Mouse (Mus musculus) adrenal gland, adult 18-20 months (tissue): ENCODE results near the gene Sf3b2. TPM values are rescaled to one million over a fixed set of nuclear protein-coding genes. Genes with fewer than 3 reads are reported as not detected.

Experiments
- DNase-seq, 2 experiments: peaks; one replicate each; pipeline ENCODE4 v3.0.0; 2021 to 2022; ENCODE audit warnings: low spot score in 2 of 2
- long read RNA-seq, 2 experiments: library from polyadenylated mRNA; stranded (forward); transcript quantifications; one replicate each; pipeline ENCODE4 v2.0.0; 2021
- total RNA-seq, 2 experiments: library from RNA; stranded (reverse); gene quantifications; 1 replicate in 1 of 2; 2 replicates in 1 of 2; pipeline ENCODE4 v1.2.3; 2021

The Sf3b2 gene
- 100 to 1,000 TPM; 139 to 173 TPM for total RNA-seq
- long read RNA-seq, experiment 1, transcript Sf3b2-201 (21 exons, 3,222 nt), result major isoform, 183 of 206 reads
- long read RNA-seq, experiment 1, partial matches to known transcripts, result 7 of 206 reads
- long read RNA-seq, experiment 1, other reads (novel, unspliced or antisense), result 16 of 206 reads
- long read RNA-seq, experiment 2, transcript Sf3b2-201 (21 exons, 3,222 nt), result major isoform, 170 of 299 reads
- long read RNA-seq, experiment 2, partial matches to known transcripts, result 100 of 299 reads
- long read RNA-seq, experiment 2, other reads (novel, unspliced or antisense), result 22 of 299 reads

DNA sequence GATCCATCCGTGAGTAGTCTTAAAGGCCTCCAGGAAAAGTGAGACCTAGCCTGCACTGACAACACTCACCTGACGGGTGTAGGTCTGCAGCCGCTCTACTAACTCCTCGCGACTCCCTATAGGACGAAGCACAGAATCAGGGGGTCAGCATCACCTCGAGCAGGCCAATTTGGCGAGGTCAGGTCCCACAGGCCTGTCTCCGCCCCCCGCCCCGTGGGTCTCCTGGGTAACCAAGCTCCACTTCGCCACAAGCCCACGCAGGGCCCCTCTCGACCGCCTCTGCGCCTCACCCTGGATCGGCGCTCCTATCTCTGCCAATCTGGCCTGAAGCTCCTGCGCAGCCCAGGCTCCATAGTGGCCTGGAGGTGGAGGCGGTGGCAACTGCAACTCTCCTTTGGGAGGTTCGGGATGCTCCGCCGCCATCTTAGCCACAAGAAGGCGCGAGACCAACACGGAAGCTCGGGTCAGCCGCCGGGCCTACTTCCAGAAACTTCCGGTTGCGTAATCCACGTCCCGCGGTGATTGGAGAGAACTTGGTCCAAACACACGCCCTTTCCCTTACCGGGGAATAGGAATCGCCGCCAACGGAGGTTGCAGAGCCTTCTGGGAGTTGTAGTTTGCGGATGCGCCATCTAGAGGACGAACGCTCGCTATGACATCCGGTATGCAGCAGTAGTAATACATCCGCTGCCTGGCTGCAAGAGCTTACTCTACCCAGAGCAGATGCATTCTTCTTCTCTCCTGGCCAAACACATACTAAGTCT lies at the start of gene Sf3b2:
Gene Sf3b2, minus strand, starts transcription at position 484 of the 764 bp plus-strand sequence.
- peak; percentile 93 to 94 for DNase-seq

DNA sequence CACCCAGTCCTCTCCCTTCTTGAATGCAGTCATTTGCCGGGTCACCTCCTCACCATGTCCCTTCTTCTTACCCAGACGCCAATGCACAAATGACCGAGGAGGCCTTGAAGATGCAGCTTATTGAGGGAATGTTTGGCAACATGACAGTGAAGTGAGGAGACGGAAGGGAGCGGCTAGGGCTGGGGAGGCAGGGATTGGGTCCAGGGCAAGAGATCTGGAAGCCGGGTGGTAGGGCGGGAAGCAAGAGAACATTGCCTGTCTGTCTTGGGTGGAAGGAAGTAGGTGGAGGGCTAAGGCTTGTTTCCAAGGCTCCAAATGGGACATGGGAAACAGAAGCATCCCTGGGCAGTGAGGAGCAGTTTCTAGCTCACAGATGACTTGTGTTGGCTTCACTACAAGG lies 46.1 kb upstream of the Sf3b2 start:
- DNase-seq, result no peak

DNA sequence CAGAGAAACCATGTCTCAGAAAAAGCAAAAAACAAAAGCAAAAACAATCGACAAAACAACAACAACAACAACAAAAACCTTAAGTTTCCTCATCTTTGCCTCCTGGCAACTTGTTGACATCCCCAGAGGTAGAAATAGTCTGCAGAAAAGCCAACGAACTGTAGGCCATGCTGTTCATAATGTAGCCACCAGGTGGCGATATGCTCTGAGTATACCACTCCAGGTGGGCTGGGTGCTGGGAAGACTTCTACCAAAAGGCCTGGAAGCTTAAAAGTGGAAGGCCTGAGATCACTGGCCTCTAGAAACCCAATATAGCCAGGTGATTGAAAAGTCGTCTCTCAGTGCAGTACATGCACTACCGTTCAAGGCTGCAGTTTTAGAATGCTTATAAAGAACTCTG lies 42.7 kb upstream of the Sf3b2 start:
- peak; percentile 75 to 80 for DNase-seq

DNA sequence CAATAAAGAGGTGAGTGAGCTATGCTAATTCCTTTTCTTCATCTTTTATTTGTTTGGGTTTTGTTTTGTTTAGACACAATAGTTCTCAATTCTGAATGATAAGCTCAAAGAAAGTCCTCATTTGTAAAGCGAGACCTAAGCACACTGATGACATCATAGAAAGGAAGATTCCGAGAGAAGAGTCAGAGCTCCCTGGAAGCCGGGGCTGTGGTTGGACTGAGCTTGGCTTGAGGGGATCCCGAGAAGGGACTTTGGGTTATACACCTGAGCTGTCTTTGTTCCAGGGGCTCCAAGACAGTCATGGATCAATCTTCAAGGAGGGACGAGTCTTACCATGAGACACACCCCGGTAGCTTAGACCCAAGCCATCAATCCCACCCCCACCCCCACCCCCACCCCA lies 40.2 kb upstream of the Sf3b2 start, which contains the start of gene Catsper1:
Gene Catsper1, plus strand, starts transcription at position 301 of the 400 bp plus-strand sequence.
- DNase-seq, result no peak

DNA sequence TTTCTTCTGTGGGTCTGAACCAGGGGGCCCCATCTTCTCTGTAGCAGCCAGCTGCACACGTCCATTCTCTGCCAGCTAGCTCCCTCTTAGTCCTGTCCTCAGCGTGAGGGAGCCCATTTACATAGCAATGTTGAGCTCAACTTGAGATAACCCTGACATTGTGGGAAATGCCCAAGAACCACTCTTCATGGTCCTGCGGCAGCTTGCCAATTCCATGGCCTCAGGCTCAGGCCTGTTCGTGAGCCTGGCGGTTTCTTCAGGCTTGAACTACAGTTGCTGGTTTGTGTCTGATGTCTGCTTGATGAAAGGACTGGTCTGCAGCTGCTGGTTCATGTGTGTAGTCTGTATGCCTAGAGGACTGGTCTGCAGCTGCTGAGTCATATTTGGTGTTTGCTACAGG lies 39.5 kb upstream of the Sf3b2 start:
- no peak for DNase-seq

DNA sequence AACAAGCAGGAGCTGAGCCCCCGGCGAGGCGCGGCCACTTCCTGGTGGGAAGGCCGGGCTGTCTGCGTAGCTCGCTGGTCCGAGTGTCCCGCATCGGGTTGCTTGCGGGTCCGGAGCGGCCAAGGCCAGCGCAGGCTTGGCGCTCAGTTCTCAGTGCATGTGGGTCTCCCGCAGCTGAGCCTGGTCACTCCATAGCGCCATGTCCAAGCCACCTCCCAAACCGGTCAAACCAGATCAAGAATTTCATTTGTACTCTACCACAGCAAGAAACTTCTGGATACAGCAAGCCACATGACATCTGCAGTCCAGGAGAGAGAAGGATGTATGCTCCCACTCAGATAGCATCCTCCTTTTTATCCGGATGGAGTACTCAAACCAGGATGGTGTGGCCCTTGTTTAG lies 32.7 kb upstream of the Sf3b2 start:
- DNase-seq, result no peak

DNA sequence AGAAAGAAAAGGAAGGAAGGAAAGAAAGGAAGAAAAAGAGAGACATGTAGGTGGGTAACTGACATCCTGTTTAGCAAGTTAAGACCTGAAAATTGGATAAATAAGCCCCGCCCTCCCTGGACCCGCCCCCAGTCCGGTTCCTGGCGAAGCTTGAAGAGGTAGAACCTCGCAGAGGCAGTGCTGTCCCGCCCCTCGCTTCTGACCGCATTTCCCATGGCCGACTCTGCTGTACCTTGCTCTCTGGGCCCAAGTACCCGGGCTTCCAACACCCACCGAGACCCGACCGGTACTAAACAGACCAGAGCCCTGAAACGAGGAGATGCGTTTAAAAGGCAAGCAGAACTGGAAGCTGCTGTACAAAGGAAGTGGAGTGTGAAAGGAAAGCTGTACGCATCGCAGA lies 28.5 kb upstream of the Sf3b2 start:
- no peak for DNase-seq

DNA sequence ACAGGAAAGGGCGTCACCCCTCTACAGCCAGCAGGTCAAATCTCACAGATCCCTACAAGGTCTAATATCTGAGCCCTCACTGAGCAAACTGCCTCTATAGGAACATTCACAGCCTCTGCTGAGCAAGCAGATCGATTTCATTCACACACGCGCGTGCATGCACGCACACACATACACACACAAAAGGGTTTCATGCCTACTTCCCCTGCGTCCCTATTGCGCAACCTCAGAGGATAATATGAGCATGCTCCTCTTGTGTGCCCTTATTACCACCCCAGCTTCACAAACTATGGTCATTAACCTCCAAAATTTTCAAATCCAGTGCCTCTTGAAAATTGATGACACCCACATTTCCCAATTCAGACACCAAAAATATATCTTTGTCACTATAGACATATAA lies 17.9 kb upstream of the Sf3b2 start:
- no peak for DNase-seq

DNA sequence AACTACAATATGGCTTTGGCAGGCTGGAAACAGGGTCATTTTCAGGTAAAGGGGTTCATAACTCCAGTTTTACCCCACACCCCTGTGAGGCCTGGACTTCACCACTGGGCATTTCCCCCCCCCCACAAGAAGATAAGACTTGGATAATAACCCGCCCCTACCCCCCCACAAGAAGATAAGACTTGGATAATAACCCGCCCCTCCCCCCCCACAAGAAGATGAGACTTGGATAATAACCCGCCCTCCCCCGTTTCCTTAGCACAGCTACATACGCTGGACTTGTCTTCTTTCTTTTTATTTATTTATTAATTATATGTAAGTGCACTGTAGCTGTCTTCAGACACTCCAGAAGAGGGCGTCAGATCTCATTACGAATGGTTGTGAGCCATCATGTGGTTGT lies 13.8 kb upstream of the Sf3b2 start:
- no peak for DNase-seq

DNA sequence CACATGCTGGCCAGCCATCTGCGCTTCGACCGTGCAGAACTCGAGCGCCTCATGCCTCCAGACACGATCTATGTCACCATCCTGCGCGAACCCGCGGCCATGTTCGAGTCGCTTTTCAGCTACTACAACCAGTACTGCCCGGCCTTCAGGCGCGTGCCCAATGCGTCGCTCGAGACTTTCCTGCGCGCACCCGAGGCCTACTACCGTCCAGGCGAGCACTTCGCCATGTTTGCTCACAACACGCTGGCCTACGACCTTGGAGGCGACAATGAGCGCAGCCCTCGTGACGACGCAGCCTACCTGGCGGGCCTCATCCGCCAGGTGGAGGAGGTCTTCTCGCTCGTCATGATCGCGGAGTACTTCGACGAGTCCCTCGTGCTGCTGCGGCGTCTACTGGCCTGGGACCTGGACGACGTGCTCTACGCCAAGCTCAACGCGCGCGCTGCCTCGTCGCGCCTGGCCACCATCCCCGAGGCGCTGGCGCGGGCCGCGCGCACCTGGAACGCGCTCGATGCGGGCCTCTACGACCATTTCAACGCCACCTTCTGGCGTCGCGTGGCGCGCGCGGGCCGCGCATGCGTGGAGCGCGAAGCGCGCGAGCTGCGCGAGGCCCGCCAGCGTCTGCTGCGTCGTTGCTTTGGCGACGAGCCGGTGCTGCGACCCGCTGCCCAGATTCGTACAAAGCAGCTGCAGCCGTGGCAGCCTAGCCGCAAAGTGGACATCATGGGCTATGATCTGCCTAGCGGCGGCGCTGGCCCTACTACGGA lies 11.9 kb upstream of the Sf3b2 start:
- no peak for DNase-seq

DNA sequence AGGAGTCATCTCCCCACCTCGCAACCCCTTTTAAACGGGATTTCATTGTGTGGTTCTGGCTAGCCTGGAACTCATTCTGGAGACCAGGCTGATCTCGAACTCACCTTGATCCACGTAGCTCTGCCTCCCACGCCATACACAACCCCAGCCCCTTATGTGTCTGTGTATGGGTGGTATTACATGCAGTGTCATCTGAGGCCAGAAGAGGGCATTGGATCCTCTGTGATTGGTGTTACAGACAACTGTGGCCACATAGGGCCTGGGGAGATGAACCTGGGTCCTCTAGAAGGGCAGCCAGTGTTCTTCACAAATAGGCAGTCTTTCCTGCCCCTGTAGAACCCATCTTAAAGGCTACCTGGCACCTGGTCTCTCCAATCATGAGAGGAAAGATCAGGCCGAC lies 11.0 kb upstream of the Sf3b2 start:
- DNase-seq, result no peak

DNA sequence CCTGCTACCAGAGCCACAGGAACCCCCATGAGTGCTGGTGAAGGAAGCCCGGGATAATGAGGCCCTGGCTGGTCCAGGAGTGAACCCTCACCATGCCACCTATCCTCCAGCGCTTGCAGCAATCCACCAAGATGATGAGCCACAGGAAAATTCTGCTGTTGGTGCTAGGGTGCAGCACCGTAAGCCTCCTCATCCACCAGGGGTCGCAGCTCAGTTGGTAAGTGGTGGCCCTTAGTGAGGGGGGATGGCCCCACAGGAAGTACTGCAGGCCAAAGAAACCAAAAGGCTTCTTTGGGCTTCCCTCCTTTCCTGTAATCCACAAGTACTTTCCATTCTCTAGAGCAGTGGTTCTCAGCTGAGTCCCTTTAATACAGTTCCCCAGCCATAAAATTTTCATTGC lies 7.2 kb upstream of the Sf3b2 start:
- DNase-seq, result no peak

DNA sequence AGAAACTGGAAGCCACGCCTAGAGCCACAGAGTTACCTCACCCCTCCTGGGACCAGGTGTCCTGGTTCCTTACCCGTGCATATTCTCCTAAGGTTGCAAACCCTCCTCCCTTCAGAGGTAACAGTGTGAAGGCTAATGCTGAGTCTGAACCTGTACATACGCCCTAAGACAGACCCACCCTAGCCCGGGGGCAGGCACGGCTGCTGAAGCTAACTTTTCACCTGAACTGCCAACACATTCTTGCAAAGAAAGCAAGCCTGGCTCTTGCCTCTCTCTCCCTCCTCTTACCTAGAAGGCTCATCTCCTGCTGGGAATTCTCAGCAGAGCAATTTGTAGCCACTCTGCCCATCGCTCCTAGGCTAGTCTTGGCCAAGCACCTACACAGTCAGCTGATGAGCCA lies 5.3 kb upstream of the Sf3b2 start:
- no peak for DNase-seq

DNA sequence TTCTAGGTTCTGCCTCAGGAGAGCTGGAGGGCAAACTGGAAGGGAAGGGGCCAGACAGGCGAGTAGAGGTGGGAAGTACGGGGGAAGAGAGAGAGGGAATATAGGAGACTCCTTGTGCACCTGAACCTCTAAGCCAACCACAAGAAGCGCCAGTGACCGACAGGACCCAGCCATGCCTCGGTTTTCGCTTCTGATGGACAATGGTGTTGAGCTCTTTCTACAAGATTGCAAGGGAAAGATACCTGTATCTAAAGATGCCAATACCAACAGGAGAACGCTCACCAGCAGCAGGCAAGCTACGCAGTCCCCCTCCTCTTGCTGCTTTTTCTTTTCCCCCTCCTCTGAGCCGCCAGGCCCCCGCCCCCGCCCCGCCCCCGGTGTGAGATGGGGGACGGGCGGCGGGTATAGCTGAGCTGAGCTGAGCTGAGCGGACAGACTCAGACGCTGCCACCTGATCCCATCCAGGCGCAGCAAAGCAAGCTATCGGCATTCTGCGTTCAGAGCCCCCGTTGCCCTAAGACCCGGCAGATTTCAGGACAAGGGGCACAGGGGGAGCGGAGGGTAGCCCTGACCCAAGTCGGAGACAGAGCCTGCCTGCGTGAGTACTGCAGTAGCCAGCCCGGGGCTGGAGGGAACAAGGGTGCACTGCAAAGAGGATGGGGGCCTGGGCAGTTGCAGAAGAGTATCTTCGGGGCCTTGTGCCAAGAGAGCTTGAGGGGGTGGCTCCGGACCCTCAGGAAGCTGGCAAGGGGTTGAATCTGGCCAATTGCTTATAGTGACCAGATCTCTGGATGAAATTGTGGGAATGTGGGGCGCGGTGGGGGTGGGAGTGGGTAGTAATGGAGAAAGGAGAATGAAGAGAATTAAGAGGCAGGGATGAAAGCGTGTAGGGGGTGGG lies 2.9 kb upstream of the Sf3b2 start, which contains the start of gene Gal3st3:
Gene Gal3st3, plus strand, starts transcription at position 429 of the 898 bp plus-strand sequence.
- no peak for DNase-seq

DNA sequence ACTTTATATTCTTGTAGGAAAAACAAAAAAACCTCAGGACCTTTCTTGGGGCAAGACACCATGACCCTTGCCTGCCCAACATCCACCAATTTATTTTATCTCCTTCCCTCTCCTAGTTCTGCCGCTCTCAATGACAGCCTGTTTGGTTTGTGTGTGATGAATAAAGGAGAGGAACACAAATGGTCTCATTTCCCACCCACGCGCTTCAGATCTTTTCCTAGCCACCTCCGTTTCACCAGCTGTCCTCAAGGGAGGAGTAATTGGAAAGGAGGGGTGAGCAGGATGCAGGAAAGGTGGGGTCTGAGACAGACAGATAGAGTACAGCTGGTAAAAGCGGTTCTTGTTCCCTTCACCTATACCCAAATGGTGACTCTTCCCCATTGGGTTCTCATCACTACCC lies 1.4 kb upstream of the Sf3b2 start:
- no peak for DNase-seq

DNA sequence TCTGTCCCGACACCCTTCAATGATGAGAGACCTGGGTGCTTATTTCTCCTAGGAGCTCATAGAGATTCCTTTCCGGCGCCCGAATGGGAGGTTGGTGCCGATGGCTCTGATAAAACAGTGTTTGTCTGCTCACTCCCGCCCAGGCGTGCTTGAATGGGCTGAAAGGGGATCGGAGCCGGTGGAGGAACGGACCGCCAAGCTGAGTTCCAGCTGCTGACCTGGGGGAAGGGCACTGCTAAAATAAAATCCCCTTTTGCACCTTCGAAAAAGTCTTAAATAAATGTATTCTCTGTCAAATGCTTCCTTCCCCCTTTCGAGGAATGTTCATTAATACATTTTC lies 451 bp upstream of the Sf3b2 start:
- DNase-seq, result peak in 1 of 2 experiments; percentile 42

DNA sequence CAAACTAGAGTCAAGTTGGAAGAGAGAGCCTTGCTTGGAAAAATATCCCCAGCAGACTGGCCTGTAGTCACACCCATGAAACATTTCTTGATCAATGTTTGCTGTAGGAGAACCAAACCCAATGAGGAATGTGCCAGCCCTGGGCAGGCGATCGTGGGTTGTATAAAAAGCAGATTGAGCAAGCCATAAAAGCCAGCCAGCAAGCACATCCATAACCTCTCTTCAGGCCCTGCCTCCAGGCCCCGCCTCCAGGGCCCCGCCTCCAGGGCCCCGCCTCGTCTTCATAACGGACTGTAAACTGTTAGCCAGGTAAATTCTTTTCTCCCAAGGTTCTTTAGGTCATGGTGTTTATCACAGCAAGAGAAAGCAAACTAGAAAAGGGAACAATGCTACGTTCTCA lies 16.9 kb downstream of the Sf3b2 start:
- no peak for DNase-seq

DNA sequence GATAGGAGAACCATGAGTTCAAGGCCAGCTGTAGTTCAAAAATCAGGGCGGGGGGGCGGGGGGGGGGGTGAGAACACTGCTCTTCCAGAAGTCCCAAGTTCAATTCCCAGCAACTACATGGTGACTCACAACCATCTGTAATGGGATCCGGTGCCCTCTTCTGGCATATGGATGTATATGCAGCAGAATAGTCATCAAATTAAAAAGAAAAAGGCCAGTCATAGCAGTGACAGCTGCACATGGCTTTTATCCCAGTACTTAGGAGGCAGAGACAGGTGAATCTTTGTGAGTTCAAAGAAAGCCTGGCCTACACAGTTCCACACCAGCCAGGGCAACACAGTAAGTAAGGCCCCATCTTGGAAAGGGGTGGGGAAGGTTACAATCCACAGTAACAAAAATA lies 18.1 kb downstream of the Sf3b2 start:
- no peak for DNase-seq

DNA sequence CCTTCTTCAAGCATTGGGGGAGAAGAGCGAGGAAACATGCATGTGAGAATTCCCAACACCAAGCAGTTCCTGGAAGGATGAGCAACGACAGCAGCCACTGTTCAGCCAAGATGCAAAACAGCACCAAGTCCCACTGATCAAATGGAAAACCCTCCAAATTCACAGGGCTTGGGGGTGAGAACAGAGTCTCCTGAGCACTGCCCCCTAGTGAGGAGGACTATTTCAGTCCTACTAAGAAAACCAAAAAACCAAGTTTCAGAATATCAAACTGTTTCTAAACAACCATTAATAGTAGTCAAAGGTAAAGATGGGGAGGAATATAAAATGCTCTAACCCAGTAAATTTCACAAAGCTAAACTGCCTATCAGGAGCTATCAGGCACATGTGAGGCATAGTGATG lies 18.7 kb downstream of the Sf3b2 start:
- no peak for DNase-seq

DNA sequence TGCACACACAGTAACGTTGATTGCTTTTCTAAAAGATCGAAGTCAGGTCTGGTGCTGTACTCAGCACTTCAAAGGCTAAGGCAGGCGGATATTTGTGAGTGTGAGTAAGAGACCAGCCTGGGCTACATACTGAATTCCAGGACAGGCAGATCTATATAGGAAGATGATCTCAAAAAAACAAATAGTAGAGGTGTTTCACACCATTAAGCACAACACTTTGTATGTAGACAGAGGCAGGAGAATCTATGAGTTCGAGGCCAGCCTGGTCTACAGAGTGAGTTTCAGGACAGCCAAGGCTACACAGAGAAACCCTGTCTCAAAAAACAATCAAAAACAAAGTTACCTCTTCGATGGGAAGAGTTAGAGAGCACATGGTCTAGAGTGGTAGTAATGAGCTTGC lies 19.5 kb downstream of the Sf3b2 start:
- no peak for DNase-seq

DNA sequence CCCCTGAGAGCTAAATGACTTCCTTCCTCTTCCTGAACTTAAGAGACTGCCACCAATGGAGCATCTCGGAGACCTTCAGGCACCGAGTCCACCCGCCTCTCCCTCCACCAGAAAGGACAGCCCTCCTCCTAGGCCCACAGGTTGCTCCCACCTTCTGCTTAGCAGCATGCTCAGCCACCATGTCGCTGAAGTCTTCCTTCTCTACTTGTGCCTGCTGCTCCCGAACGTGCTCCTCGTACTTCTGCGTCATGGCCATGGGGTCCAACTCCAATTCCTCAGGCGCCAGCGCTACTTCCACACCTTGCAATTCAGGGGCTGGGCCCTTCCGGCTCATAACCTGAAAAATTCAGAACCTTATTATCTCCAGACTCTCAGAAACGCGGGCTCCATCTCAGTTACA lies 20.6 kb downstream of the Sf3b2 start:
- DNase-seq, result no peak
